Mouse (Mus musculus): ENCODE measurements around the gene Gpha2. TPM values are rescaled to one million over a fixed set of nuclear protein-coding genes. Genes with fewer than 3 reads are reported as not detected.

Gpha2 gene
- polyA plus RNA-seq, 1 experiment from 2014 or later, result not detected

- no peak overlapping the region for H3K4me3 ChIP-seq (ENCODE audit: inconsistent target)
- no peak overlapping the region for H3K27ac ChIP-seq
- no peaks in the 10 kb centered on the region for H3K36me3 ChIP-seq (ENCODE audit: inconsistent target)
- WGBS (ENCODE audit: missing documents), result 66% methylated on average over 4 of the region's 4 CpGs
- peaks cover 17% of the 10 kb centered on the region for H3K79me2 ChIP-seq (ENCODE audit: inconsistent target)
Measured at GRCm38 (mm10) chr19:6273592-6273991, 47.4 kb downstream of the Gpha2 start.

- H3K79me2 ChIP-seq (ENCODE audit: inconsistent target), result peaks cover 22% of the 10 kb centered on the region
- WGBS (ENCODE audit: missing documents), result 92% methylated on average over 11 of the region's 13 CpGs
- no peaks in the 10 kb centered on the region for H3K36me3 ChIP-seq (ENCODE audit: inconsistent target)
- H3K4me3 ChIP-seq (ENCODE audit: inconsistent target), result no peak overlapping the region
- H3K27ac ChIP-seq, result no peak overlapping the region
Measured at GRCm38 (mm10) chr19:6273998-6274608, 47.9 kb downstream of the Gpha2 start.

GRCm38 (mm10) chr19:6275740-6276389, 49.7 kb downstream of the Gpha2 start:
- H3K79me2 ChIP-seq (ENCODE audit: inconsistent target), result peaks cover 40% of the 10 kb centered on the region
- 3% methylated on average over 15 of the region's 15 CpGs for WGBS (ENCODE audit: missing documents)
- peak overlapping the region; percentile 38 for H3K4me3 ChIP-seq (ENCODE audit: inconsistent target)
- H3K27ac ChIP-seq, result peak overlapping the region; percentile 98
- H3K36me3 ChIP-seq (ENCODE audit: inconsistent target), result peaks cover 3% of the 10 kb centered on the region; the same call in 1 of the 2 replicates

GRCm38 (mm10) chr19:6276426-6277421, 50.5 kb downstream of the Gpha2 start, which contains the start of gene Ehd1:
Gene Ehd1, plus strand, starts transcription at chr19:6276725.
- Histone ChIP-seq H3K79me2 (ENCODE audit: inconsistent target) (peaks cover 49% of the 10 kb centered on the region), H3K36me3 (ENCODE audit: inconsistent target) (peaks cover 11% of the 10 kb centered on the region; the same call in 1 of the 2 replicates), H3K27ac (peak within 1 kb of the TSS; percentile 98), H3K4me3 (ENCODE audit: inconsistent target) (peak within 1 kb of the TSS; percentile 83)
- 1% methylated on average over 91 of the region's 106 CpGs for WGBS (ENCODE audit: missing documents)

Other genes with a start within 250 kb of the Gpha2 start
- not detected in 3 replicates for gene Slc22a20, start 240.2 kb upstream of the Gpha2 start, polyA plus RNA-seq (2018)
- gene Capn1, start 210.5 kb upstream of the Gpha2 start, polyA plus RNA-seq (2018), result 49.5 to 59.9 TPM (median 56.3 TPM) in 3 replicates
- 32.9 to 40.2 TPM (median 33.2 TPM) in 3 replicates for gene Syvn1, start 179.8 kb upstream of the Gpha2 start, polyA plus RNA-seq (2018)
- 21.9 to 37.4 TPM (median 33.3 TPM) in 3 replicates for gene Mrpl49, start 168.6 kb upstream of the Gpha2 start, polyA plus RNA-seq (2018)
- gene Fau, start 168.5 kb upstream of the Gpha2 start, polyA plus RNA-seq (2018), result 767 to 1,640 TPM (median 1,335 TPM) in 3 replicates
- gene Znhit2, start 165.2 kb upstream of the Gpha2 start, polyA plus RNA-seq (2018), result 4.0 to 21.8 TPM (median 18.1 TPM) in 3 replicates
- 4.6 to 21.1 TPM (median 17.5 TPM) in 3 replicates for gene Tm7sf2, start 158.0 kb upstream of the Gpha2 start, polyA plus RNA-seq (2018)
- 20.2 to 48.8 TPM (median 37.7 TPM) in 3 replicates for gene Vps51, start 149.1 kb upstream of the Gpha2 start, polyA plus RNA-seq (2018)
- not detected in 3 replicates for gene Tmem262, start 146.3 kb upstream of the Gpha2 start, polyA plus RNA-seq (2018)
- 0.26 TPM in 1 of 3 replicates, not detected in the others for gene Gm28374, start 144.1 kb upstream of the Gpha2 start, polyA plus RNA-seq (2018)
- 28.7 to 39.1 TPM (median 33.7 TPM) in 3 replicates for gene Zfpl1, start 141.4 kb upstream of the Gpha2 start, polyA plus RNA-seq (2018)
- 1.4 to 7.1 TPM (median 2.5 TPM) in 3 replicates for gene Cdca5, start 141.4 kb upstream of the Gpha2 start, polyA plus RNA-seq (2018)
- gene AC131692.1, start 132.0 kb upstream of the Gpha2 start, polyA plus RNA-seq (2018), result 0.29 TPM in 1 of 3 replicates, not detected in the others
- gene Naaladl1, start 120.6 kb upstream of the Gpha2 start, polyA plus RNA-seq (2018), result not detected in 3 replicates
- 1.4 to 11.0 TPM (median 6.6 TPM) in 3 replicates for gene Sac3d1, start 107.7 kb upstream of the Gpha2 start, polyA plus RNA-seq (2018)
- gene Snx15, start 98.1 kb upstream of the Gpha2 start, polyA plus RNA-seq (2018), result 28.8 to 41.8 TPM (median 33.8 TPM) in 3 replicates
- gene Batf2, start 85.4 kb upstream of the Gpha2 start, polyA plus RNA-seq (2018), result 5.7 to 15.6 TPM (median 5.9 TPM) in 3 replicates
- gene Arl2, start 84.8 kb upstream of the Gpha2 start, polyA plus RNA-seq (2018), result 24.6 to 32.9 TPM (median 27.4 TPM) in 3 replicates
- 0.11 TPM in 1 of 3 replicates, not detected in the others for gene Majin, start 42.0 kb upstream of the Gpha2 start, polyA plus RNA-seq (2018)
- gene Ppp2r5b, start 9.5 kb downstream of the Gpha2 start, polyA plus RNA-seq (2018), result 11.2 to 16.0 TPM (median 14.6 TPM) in 3 replicates
- 8.9 to 17.0 TPM (median 9.9 TPM) in 3 replicates for gene Atg2a, start 15.3 kb downstream of the Gpha2 start, polyA plus RNA-seq (2018)
- 42.9 to 146 TPM (median 81.6 TPM) in 3 replicates for gene Ehd1, start 50.3 kb downstream of the Gpha2 start, polyA plus RNA-seq (2018)
- gene Cdc42bpg, start 80.1 kb downstream of the Gpha2 start, polyA plus RNA-seq (2018), result 1.3 to 3.5 TPM (median 2.8 TPM) in 3 replicates
- gene Men1, start 108.6 kb downstream of the Gpha2 start, polyA plus RNA-seq (2018), result 16.4 to 22.0 TPM (median 21.4 TPM) in 3 replicates
- gene Map4k2, start 114.8 kb downstream of the Gpha2 start, polyA plus RNA-seq (2018), result 6.8 to 15.8 TPM (median 8.5 TPM) in 3 replicates
- gene Sf1, start 137.3 kb downstream of the Gpha2 start, polyA plus RNA-seq (2018), result 95.2 to 156 TPM (median 120 TPM) in 3 replicates
- gene Pygm, start 158.0 kb downstream of the Gpha2 start, polyA plus RNA-seq (2018), result 0.21 to 0.59 TPM (median 0.39 TPM) in 3 replicates
- gene Rasgrp2, start 173.0 kb downstream of the Gpha2 start, polyA plus RNA-seq (2018), result 5.2 to 12.2 TPM (median 11.4 TPM) in 3 replicates
- gene Nrxn2, start 192.4 kb downstream of the Gpha2 start, polyA plus RNA-seq (2018), result not detected in 3 replicates